Mouse (Mus musculus) ES-E14 (cell line): ENCODE data around the gene Fth1.

Experiments
- CHD2 ChIP-seq: IDR thresholded peaks from 2 replicates; pipeline ENCODE4 v1.6.1; 2014; ENCODE audit warnings: mild to moderate bottlenecking, low read depth, low read length, inconsistent platforms
- HCFC1 ChIP-seq: IDR thresholded peaks from 2 replicates; pipeline ENCODE4 v1.6.1; 2012; ENCODE audit warnings: low read length, inconsistent platforms, borderline replicate concordance; ENCODE audit not compliant: insufficient read depth
- MAFK ChIP-seq: IDR thresholded peaks from 2 replicates; pipeline ENCODE4 v1.6.1; 2014; ENCODE audit warnings: mild to moderate bottlenecking, low read depth, low read length, inconsistent platforms; ENCODE audit not compliant: insufficient read depth
- ZC3H11A ChIP-seq: IDR thresholded peaks from 2 replicates; pipeline ENCODE4 v1.6.1; 2012; ENCODE audit warnings: low read depth, mild to moderate bottlenecking, inconsistent platforms, low read length, borderline replicate concordance
- ZNF384 ChIP-seq: IDR thresholded peaks from 2 replicates; pipeline ENCODE4 v1.6.1; 2012; ENCODE audit warnings: low read depth, low read length, inconsistent platforms

- TF ChIP-seq CHD2: no peak
- TF ChIP-seq ZC3H11A: 0 out of 2 replicates have a peak, but pooled peaks have one; percentile 11
- no peak for TF ChIP-seq MAFK
- TF ChIP-seq HCFC1: no peak
- no peak for TF ChIP-seq ZNF384
Measured at GRCm38 (mm10) chr19:9993036-9993656, 12.7 kb downstream of the Fth1 start.
